Mouse (Mus musculus): ENCODE measurements at regions not wholly inside any gene's neighbourhood (a gene's known extent, or its start where the extent isn't known, plus 50 kb on each side); places are given as distances from the start of the nearest gene placed in this dataset.

DNA sequence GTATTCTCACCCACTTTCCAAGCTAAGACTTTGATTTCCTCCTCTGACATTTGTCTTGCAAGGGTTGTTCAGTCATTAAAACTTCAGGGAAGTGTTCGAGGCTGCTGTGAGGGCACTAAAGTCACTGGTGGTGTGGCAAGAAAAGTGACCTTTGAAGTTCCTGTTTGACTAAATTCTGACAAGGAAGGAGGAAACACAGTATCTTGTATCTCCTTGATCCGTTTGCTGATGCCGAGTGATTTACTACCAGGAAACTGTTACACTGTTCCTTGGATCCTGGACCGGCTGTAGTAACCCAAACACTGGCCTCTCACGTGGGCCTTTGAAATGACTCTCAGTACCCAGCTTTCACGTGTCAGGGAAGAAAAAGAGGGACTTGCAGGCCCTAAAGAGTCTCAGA, 53.5 kb upstream of the Ralgapa2 start:
- no peak for DNase-seq

DNA sequence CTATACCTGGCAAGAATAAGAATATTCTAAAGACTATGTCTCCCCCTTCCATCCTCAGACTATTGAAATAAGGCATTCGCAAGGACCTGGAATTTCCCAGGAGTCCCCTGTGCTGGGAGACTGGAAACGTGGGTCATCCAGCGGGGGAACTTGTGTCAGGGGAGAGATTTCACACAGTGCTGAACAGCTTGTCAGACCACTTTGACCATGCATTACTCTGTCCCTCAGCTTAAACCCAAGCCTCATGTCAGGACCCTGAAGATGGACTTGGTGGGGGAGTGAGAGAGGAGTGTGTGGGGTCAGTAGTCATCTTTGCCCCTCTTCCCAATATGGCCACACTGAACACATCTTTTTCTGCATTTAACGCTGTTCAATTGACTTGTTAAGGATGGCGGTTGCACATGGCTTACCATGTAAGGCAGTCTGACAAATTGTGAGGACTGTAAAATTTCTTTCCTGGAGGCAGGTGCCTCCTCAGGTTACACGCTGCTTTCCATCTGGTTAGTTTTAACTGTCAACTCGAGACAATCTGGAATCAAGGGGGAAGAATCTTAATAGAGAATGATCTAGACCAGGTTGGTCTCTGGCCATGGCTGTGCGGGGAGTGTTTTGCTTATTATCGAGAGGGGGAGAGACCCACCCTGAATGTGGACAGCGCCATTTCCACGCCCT, 56.2 kb upstream of the Ralgapa2 start:
- DNase-seq, result no peak

GRCm38 (mm10) chr2:146571036-146571435, 58.9 kb upstream of the Ralgapa2 start:
- DNase-seq, result no peak

GRCm38 (mm10) chr2:146571857-146572256, 59.7 kb upstream of the Ralgapa2 start:
- DNase-seq, result no peak

DNA sequence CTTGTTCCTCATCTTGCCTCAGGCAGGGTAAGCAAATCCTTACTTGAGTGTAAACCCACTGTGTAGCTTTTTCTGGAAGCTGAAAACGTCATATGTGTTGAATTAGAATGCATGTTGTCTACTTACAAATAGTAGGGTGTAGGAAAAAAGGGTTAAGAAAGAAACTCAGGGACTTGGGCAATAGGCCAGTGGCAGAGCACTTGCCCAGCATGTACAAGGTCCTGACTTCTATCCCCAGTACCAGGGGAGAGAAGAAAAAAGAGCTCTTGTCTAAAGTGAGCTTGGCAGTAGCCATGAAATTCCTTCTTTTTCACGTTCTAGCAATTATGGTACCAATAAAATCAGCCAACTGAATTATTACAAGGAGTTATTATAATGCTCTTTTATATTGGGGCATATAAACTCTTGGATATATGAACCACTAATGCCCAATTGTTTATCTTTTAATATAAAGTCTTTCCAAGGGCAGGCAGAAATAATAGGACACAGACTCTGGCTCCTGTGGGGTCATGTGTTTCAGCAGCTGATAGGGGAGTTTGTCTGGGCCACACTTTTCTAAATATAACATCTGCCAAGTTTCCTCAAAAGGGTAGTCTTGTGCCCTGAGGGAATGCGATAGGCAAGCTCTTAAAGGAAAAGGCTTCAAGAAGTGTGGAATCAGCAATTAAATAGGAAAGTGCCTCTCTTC, 63.6 kb upstream of the Ralgapa2 start:
- DNase-seq, result peak in 1 of 2 experiments; percentile 22

DNA sequence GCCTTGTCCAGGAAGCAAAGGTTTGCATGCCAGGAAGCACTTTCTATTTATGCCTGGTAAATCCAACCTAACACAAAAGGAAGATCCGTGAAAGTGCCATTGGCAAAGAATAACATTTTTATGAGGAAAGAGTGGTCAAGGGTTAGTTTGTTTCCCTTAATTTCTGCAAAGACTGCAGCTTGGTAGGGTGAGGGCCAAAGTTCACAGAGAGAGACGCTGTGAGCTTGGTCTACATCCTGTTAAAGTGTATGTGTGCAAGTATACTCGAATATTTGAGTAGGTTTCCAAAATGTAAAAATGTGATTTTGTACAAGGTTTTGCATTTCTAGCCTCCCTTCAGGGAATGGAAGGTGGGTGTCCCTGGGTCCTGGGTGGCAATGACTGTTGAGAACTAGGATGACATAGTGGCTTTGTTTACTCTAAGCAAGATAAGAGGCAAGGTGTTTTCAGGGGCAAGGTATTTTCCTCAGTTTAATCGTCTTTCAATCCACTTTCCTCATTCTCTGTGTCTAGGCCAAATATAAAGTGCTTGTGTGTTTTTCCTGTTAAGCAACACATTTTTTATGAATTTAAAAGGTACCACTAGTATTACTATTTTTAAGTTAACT, 64.3 kb upstream of the Ralgapa2 start:
- DNase-seq, result peak in 1 of 2 experiments; percentile 9

- DNase-seq, result no peak
These were observed 65.0 kb upstream of the Ralgapa2 start for GRCm38 (mm10) chr2:146577096-146577495.

DNA sequence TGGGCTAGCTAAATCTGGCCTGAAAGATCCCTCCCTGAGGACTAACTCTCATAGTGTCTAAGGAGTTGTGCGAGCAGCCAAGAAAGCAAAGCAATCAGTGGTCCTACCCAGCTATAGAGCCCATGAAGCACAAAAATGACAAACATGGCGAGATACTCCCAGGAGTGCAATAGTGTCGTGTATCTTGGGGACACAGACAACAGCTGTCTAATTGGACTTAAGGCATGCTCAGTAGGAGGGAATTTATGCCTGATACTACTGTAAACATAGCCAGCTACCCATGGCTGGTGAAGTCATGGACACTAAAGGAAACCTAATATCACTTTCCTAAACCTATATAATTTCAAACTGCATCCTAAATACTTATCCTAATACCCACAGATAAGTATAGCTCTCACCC, 69.1 kb upstream of the Ralgapa2 start:
- no peak for DNase-seq

- DNase-seq, result no peak
These were observed 71.8 kb upstream of the Ralgapa2 start for GRCm38 (mm10) chr2:146583807-146584388.

- peak; percentile 10 to 14 for DNase-seq
These were observed 74.2 kb upstream of the Ralgapa2 start for GRCm38 (mm10) chr2:146586381-146586780.

- DNase-seq, result no peak
These were observed 74.8 kb upstream of the Ralgapa2 start for GRCm38 (mm10) chr2:146586981-146587380.

GRCm38 (mm10) chr2:146589860-146590259, 77.7 kb upstream of the Ralgapa2 start:
- no peak for DNase-seq

DNA sequence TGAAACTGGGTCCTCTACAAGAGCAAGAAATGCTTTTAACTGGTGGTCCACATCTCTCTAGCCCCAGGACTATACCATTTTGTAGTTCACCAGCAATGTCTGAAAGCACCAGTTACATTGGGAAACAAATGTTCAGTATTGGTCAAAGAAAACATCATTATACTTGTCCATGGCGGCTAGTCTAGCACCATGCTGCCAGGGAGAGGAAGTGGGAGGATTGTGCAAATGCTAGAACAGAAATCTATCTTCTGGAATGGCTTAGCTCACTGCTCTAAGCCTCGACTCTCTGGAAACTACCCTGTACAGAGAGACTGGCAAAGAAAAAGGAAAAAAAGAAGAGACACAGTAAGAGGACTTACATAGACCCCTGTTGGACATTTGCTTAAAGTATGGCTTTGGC, 81.1 kb upstream of the Ralgapa2 start:
- no peak for DNase-seq

- DNase-seq, result no peak
These were observed 82.1 kb upstream of the Ralgapa2 start for GRCm38 (mm10) chr2:146594212-146594611.

GRCm38 (mm10) chr2:146595673-146596072, 83.5 kb upstream of the Ralgapa2 start:
- no peak for DNase-seq

- DNase-seq, result no peak
These were observed 94.0 kb upstream of the Ralgapa2 start for GRCm38 (mm10) chr2:146606170-146606569.

- no peak for DNase-seq
These were observed 98.8 kb upstream of the Ralgapa2 start for GRCm38 (mm10) chr2:146610896-146611295.

- DNase-seq, result peak; percentile 70 to 79
These were observed 99.9 kb upstream of the Ralgapa2 start for GRCm38 (mm10) chr2:146611886-146612521.

GRCm38 (mm10) chr2:146612522-146613288, 100.6 kb upstream of the Ralgapa2 start:
- DNase-seq, result peak; percentile 60 to 69

DNA sequence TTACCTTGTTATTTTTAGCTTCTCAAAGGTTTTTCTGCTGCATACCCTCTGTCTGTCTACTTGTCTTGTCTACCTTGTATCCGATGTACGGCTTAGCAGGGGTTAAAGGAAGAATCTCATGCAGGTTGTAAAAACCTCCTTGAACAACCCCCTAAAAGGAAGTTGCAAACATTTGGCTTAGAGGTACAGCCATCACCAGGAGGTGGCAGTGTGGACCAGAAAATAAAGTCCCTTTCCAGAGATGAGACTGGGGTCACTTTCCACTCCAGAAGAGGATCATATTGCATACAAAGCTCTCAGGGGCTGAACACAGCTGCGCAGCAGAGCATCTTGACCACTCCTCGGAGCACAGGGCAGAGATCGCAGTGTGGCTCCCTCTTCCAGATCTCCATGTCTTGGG, 109.0 kb upstream of the Ralgapa2 start:
- peak; percentile 12 to 44 for DNase-seq

DNA sequence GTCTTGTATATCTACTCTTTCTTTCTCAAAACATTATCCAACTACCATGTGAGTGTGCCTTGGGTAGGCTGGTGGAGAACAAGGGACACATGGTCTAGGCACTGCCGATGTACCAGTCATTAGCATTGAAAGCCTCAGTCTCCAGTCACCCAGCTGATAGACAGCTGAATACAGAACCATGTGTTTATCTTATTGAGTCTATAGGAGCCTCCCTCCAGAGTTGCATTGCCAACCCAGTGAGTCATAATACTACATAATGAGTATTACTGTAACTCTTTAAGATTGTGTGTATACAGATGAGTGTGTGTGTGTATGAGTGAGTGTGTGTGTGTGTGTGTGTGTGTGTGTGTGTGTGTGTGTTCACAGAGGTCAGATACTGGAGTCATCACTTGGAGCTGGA, 110.9 kb upstream of the Ralgapa2 start:
- DNase-seq, result no peak

GRCm38 (mm10) chr2:146624207-146624606, 112.1 kb upstream of the Ralgapa2 start:
- DNase-seq, result no peak

All from adrenal gland, postnatal 36 days (tissue).